Mouse (Mus musculus) heart, postnatal 0 days (tissue): Measurements from ENCODE around the gene Pde4d. TPM values are rescaled to one million over a fixed set of nuclear protein-coding genes. Genes with fewer than 3 reads are reported as not detected.

Source experiments
- ATAC-seq: fragments of 200-750 bp; cut with Nextera tagmentation; 2 replicates; pipeline ENCODE4 v1.8.0; 2017; ENCODE audit warnings: low read depth, moderate number of reproducible peaks, moderate library complexity; ENCODE audit not compliant: insufficient read depth
- DNase-seq: peaks from one replicate; pipeline ENCODE4 v3.0.0-alpha.2; 2016; ENCODE audit warnings: low spot score
- H3K27ac ChIP-seq: fragments of 300-500 bp; sonication (generic); 2 replicates; pipeline ENCODE4 v1.5.1; 2014; ENCODE audit warnings: low read depth, mild to moderate bottlenecking
- H3K27me3 ChIP-seq: fragments of 300-500 bp; sonication (generic); 2 replicates; pipeline ENCODE4 v1.6.1; 2014; ENCODE audit warnings: low read length, mixed read lengths; ENCODE audit not compliant: control insufficient read depth, insufficient read depth
- H3K36me3 ChIP-seq: fragments of 300-500 bp; sonication (generic); replicated peaks from 2 replicates; pipeline ENCODE4 v1.6.1; 2014; ENCODE audit warnings: low read length, mixed read lengths; ENCODE audit not compliant: control insufficient read depth, insufficient read depth
- H3K4me1 ChIP-seq: fragments of 300-500 bp; sonication (generic); 2 replicates; pipeline ENCODE4 v1.6.1; 2014; ENCODE audit warnings: antibody characterized with exemption; ENCODE audit not compliant: control insufficient read depth, insufficient read depth
- H3K4me2 ChIP-seq: fragments of 300-500 bp; sonication (generic); 2 replicates; pipeline ENCODE4 v1.6.1; 2014; ENCODE audit warnings: low read depth, mild to moderate bottlenecking, low read length, moderate library complexity
- H3K4me3 ChIP-seq: fragments of 300-500 bp; sonication (generic); 2 replicates; pipeline ENCODE4 v1.5.1; 2014; ENCODE audit warnings: low read depth, low read length
- H3K9ac ChIP-seq: fragments of 300-500 bp; sonication (generic); replicated peaks from 2 replicates; pipeline ENCODE4 v1.6.1; 2014; ENCODE audit warnings: low read depth, low read length, mixed read lengths
- H3K9me3 ChIP-seq: fragments of 300-500 bp; sonication (generic); replicated peaks from 2 replicates; pipeline ENCODE4 v1.6.1; 2016; ENCODE audit warnings: low read length; ENCODE audit not compliant: control insufficient read depth
- CTCF ChIP-seq: IDR thresholded peaks from 2 replicates; pipeline ENCODE4 v1.5.1; 2016; ENCODE audit warnings: antibody characterized with exemption, control low read depth, low read depth
- EP300 ChIP-seq: IDR thresholded peaks from 2 replicates; pipeline ENCODE4 v1.6.1; 2016; ENCODE audit warnings: antibody characterized with exemption, low read depth
- WGBS: fragments of 180-500 bp; shearing (Covaris S2); extraction: QIAGEN DNeasy Blood & Tissue Kit; methylation state at CpG from one replicate; pipeline ENCODE4 v1.1.7; 2014; 5-methylcytosine and 5-hydroxymethylcytosine counted together
- polyA plus RNA-seq: library from polyadenylated mRNA; unstranded; fragments of >200 nt; fragmentation: Nextera tagmentation; extraction: Ambion mirVana; gene quantifications from 2 replicates; pipeline ENCODE4 v1.2.1, GENCODE M21; 2015
- total RNA-seq: library from RNA; depleted of rRNA; stranded (reverse); fragments of >200 nt; gene quantifications from 2 replicates; pipeline ENCODE4 v1.2.3, GENCODE M21; 2014; ENCODE audit warnings: low replicate concordance

Pde4d gene
- total and polyA plus RNA-seq, 2 experiments from 2014 or later = 21.9 to 58.0 TPM

GRCm38 (mm10) chr13:109677617-109678016, 1227.9 kb downstream of the Pde4d start:
- no peak overlapping the region for H3K4me2 ChIP-seq
- no peak overlapping the region for H3K9ac ChIP-seq
- ATAC-seq (no peak), DNase-seq (no peak)
- TF ChIP-seq EP300 (no peak), CTCF (no peak)
- no peaks in the 10 kb centered on the region for H3K27me3 ChIP-seq
- WGBS = 72% methylated on average over 3 of the region's 3 CpGs
- H3K4me1 ChIP-seq = peaks cover 8% of the 10 kb centered on the region
- H3K4me3 ChIP-seq = no peak overlapping the region
- no peak overlapping the region for H3K27ac ChIP-seq
- H3K9me3 ChIP-seq = no peaks in the 10 kb centered on the region
- H3K36me3 ChIP-seq = no peaks in the 10 kb centered on the region

- Histone ChIP-seq H3K9me3 (no peaks in the 10 kb centered on the region), H3K4me2 (no peak overlapping the region), H3K36me3 (no peaks in the 10 kb centered on the region), H3K27ac (no peak overlapping the region), H3K9ac (no peak overlapping the region), H3K4me1 (peaks cover 8% of the 10 kb centered on the region), H3K4me3 (no peak overlapping the region), H3K27me3 (no peaks in the 10 kb centered on the region)
- no peak for ATAC-seq
- TF ChIP-seq EP300 (no peak), CTCF (no peak)
- 31% methylated on average over 1 of the region's 1 CpGs for WGBS
- no peak for DNase-seq
These were observed 1229.2 kb downstream of the Pde4d start for GRCm38 (mm10) chr13:109678991-109679390.

GRCm38 (mm10) chr13:109680229-109680628, 1230.5 kb downstream of the Pde4d start:
- no peak for ATAC-seq
- H3K9ac ChIP-seq = no peak overlapping the region
- 82% methylated on average over 8 of the region's 8 CpGs for WGBS
- H3K4me2 ChIP-seq = no peak overlapping the region
- H3K36me3 ChIP-seq = no peaks in the 10 kb centered on the region
- H3K4me3 ChIP-seq = no peak overlapping the region
- H3K27me3 ChIP-seq = no peaks in the 10 kb centered on the region
- no peak overlapping the region for H3K27ac ChIP-seq
- peaks cover 11% of the 10 kb centered on the region for H3K4me1 ChIP-seq
- no peaks in the 10 kb centered on the region for H3K9me3 ChIP-seq
- TF ChIP-seq CTCF (no peak), EP300 (no peak)
- no peak for DNase-seq

- WGBS = 61% methylated on average over 4 of the region's 4 CpGs
- peaks cover 11% of the 10 kb centered on the region for H3K4me1 ChIP-seq
These were observed 1232.0 kb downstream of the Pde4d start for GRCm38 (mm10) chr13:109681699-109682293.

GRCm38 (mm10) chr13:109683001-109683400, 1233.3 kb downstream of the Pde4d start:
- no peaks in the 10 kb centered on the region for H3K9me3 ChIP-seq
- no peak for ATAC-seq
- peaks cover 15% of the 10 kb centered on the region for H3K4me1 ChIP-seq
- H3K4me2 ChIP-seq = no peak overlapping the region
- no peaks in the 10 kb centered on the region for H3K27me3 ChIP-seq
- no peak overlapping the region for H3K4me3 ChIP-seq
- WGBS = 82% methylated on average over 10 of the region's 10 CpGs
- no peaks in the 10 kb centered on the region for H3K36me3 ChIP-seq
- H3K27ac ChIP-seq = no peak overlapping the region
- TF ChIP-seq EP300 (no peak), CTCF (no peak)
- H3K9ac ChIP-seq = no peak overlapping the region
- DNase-seq = no peak

More at GRCm38 (mm10) chr13:109681699-109682293, 1232.0 kb downstream of the Pde4d start:
- no peak overlapping the region for H3K4me3 ChIP-seq
- H3K9me3 ChIP-seq = no peaks in the 10 kb centered on the region
- no peaks in the 10 kb centered on the region for H3K36me3 ChIP-seq
- no peak overlapping the region for H3K9ac ChIP-seq
- no peak overlapping the region for H3K4me2 ChIP-seq
- H3K27ac ChIP-seq = no peak overlapping the region
- no peak for DNase-seq
- H3K27me3 ChIP-seq = no peaks in the 10 kb centered on the region
- no peak for TF ChIP-seq CTCF
- TF ChIP-seq EP300 = no peak
- ATAC-seq = no peak

GRCm38 (mm10) chr13:109684985-109685295, 1235.2 kb downstream of the Pde4d start:
- Histone ChIP-seq H3K4me3 (peak overlapping the region; percentile 74), H3K36me3 (no peaks in the 10 kb centered on the region), H3K4me1 (peaks cover 11% of the 10 kb centered on the region), H3K27ac (peak overlapping the region; percentile 95), H3K4me2 (peak overlapping the region; percentile 82), H3K9me3 (no peaks in the 10 kb centered on the region), H3K27me3 (no peaks in the 10 kb centered on the region), H3K9ac (peak overlapping the region; percentile 83; the same call in 1 of the 2 replicates)
- DNase-seq = no peak
- TF ChIP-seq CTCF (no peak), EP300 (no peak)
- ATAC-seq = no peak
- 22% methylated on average over 3 of the region's 3 CpGs for WGBS
